Mouse (Mus musculus) small intestine, adult 2 months (tissue): ENCODE measurements at regions not wholly inside any gene's neighbourhood (a gene's known extent, or its start where the extent isn't known, plus 50 kb on each side); places are given as distances from the start of the nearest gene placed in this dataset.

Source experiments
- CTCF ChIP-seq: fragments of 200-500 bp; IDR thresholded peaks from 2 replicates; pipeline ENCODE4 v1.5.1; 2012; ENCODE audit warnings: low read depth, mild to moderate bottlenecking, control low read depth, inconsistent platforms, low read length, moderate library complexity, mixed read lengths; ENCODE audit not compliant: insufficient replicate concordance, insufficient read length; ENCODE audit errors: extremely low read depth
- POLR2A ChIP-seq: fragments of 200-500 bp; IDR thresholded peaks from 2 replicates; pipeline ENCODE4 v1.6.1; 2012; ENCODE audit warnings: low read depth, mild to moderate bottlenecking, control low read depth, inconsistent platforms, low read length, moderate library complexity

DNA sequence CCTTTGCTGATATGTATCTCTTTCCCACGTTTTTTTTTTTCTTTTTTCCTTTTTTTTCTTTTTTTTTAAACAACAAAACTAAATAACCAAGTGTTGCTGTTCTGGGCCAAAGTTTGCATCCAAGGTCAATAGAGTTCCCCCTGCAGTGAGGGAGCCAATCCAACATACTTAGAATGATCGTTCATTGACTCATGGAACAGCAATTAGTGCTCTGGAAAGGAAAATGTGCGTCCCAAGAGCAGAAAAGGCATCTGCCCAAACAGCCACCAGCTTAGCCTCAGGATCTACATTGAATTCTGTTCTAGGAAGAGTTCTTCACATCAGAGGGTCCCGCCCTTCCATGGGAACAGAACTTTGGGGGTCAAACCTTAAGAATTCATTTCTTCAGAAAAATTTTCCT lies 179.0 kb downstream of the Map2k4 start:
- no peak for TF ChIP-seq CTCF
- TF ChIP-seq POLR2A = no peak
